Mouse (Mus musculus): ENCODE measurements around the gene Trim63.
"Not testable (repeated sequence)": the region's sequence is repeated elsewhere in the genome, so short reads cannot be mapped to it uniquely, and the experiment has no call there.

The Trim63 gene

GRCm38 (mm10) chr4:134298626-134299497 lies 16.1 kb upstream of the Trim63 start:
- DNase-seq (ENCODE audit: low spot score): no peak

DNA sequence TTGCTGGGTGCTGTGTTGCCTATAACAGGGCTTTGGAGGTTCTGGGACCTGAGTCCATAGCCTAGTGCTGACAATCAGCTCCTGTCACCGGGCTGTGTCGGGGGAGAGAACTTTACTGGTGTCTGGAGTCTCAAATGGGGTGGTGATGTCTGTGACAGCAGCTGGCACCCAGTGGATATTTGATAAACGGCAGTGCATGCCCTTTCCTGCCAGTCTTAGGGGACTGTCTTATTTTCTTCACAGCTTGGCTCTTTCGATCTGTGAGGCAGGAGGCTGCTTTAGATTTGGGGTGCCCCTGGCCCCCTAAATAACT lies 15.5 kb upstream of the Trim63 start:
- no peak for DNase-seq (ENCODE audit: low spot score)

DNA sequence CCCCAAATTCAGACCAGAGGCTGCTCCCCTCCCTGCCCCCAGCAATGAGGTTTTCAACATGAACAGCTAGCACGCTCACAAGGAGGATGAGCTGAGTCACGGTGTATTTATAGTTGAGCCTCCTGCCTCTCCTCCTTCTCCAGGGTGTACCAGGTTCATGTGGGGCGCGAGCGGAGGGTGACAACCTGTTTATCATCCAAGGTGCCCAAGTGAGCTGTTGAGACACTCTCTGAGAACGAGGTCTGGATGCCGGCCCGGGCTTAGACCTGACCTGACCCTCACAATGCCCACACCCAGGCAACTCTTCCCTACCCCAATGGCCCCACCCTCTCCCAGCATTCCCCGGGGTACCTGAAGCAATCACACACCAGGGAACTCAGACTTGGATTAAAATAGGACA lies 14.6 kb upstream of the Trim63 start:
- DNase-seq (ENCODE audit: low spot score): no peak

DNA sequence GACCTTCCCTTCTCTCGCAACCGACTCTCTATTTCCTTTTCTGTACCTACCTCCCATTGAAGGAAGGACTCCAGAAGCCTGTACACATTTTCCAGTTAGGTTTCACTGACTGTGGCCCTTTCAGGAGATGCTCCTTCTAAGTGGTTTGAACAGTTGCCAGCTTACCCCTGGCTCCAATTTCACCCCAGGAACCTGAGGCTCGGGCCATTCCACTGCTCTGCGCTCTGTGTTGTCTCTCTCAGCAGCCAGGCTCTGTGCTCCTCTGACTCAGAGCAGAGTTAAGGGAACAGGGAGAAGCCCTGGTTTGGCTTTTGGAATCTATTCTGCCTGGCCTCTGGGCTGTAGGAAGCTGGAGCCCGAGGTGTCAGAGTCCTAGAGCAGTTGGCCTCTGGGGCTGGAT lies 12.8 kb upstream of the Trim63 start:
- no peak for DNase-seq (ENCODE audit: low spot score)

GRCm38 (mm10) chr4:134306963-134307362 lies 8.0 kb upstream of the Trim63 start:
- no peak for DNase-seq (ENCODE audit: low spot score)

- DNase-seq (ENCODE audit: low spot score): peak; percentile 86
Observed at GRCm38 (mm10) chr4:134307367-134308072, 7.4 kb upstream of the Trim63 start.

DNA sequence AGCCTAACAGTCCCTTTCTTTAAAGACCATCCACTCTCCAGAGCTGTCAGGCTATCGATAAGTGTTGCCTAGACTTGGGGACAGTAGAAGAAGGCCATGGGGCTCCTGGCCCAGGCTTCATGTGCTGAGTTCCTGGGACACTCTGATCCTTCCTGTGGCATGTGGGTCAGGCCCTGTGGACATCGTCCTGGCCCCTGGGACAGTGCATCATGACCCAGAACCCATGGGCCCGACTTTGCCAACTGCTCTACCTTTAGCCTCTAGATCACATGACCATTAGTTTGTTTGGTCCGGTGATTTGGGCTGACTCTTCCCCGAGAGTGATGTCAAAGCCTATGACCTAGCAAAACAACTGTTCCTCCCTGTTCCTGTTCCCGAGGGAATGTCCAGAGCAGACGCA lies 4.8 kb upstream of the Trim63 start:
- no peak for DNase-seq (ENCODE audit: low spot score)

DNA sequence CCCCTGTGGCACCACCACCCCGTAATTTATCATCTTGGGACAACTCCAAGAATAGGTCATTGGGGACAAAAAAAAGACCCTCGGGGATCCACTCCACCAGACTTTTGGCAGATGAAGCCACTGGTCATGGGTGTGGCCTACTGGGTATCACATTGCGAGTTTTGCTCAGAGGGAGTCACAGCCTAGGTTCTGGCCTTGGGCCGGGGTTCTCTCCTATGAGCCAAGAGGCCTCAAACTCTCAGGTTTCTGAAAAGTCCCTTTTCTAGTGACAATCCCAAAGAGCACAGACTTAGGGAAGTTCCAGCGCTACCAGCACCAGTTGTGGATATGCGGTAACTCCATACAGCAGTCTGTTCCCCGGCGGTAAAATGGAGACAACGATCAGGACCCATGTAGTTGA lies 4.3 kb upstream of the Trim63 start:
- no peak for DNase-seq (ENCODE audit: low spot score)

GRCm38 (mm10) chr4:134311784-134312183 lies 3.1 kb upstream of the Trim63 start:
- no peak for DNase-seq (ENCODE audit: low spot score)

DNA sequence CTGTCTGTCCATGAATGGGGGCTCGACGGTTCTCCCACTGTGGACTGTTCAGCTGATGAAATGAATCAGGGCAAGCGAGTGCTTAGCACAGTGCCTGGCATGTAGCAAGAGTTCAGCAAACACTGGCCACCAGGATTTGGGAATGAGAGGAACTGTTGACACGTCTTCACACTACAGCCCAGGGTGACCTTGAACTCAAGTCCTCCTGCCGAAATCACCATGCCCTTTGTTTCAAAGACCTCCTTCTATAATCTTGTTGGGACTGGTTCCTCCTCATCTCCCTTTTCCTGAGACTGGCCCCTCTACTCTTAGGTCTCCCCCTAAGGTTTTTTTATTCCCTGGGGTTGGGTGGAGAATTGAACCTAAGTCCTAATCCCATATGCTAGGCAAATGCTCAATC lies 2.6 kb upstream of the Trim63 start:
- DNase-seq (ENCODE audit: low spot score): no peak

- DNase-seq (ENCODE audit: low spot score): no peak
Observed at GRCm38 (mm10) chr4:134312901-134313300, 2.0 kb upstream of the Trim63 start.

DNA sequence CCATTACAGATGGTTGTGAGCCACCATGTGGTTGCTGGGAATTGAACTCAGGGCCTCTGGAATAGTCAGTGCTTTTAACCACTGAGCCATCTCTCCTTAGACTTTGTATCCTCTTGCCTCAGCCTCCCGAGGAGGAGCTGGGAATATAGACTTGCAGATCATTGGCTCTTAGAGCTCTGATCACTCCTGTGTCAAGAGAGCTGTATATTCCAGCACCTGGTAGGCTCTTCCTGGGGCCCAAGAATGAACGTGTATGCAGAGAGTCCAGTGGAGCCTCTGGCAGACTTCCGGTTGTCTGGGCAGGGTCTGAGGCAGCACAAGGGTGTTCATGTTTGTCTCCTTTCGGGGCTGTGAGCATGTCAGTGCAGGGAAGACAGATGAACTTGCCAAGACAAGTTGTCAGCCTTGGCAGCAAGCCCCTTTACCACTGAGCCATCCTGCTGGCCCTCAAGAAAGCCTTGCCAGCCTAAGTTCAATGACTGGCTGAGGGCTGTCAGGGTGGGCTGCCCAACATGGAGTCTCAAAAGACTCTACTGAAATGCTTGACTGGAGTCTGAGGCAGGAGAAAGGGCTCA lies 752 bp upstream of the Trim63 start:
- no peak for DNase-seq (ENCODE audit: low spot score)

GRCm38 (mm10) chr4:134315470-134315869 lies 550 bp downstream of the Trim63 start:
- DNase-seq (ENCODE audit: low spot score): no peak

GRCm38 (mm10) chr4:134316390-134316789 lies 1.5 kb downstream of the Trim63 start:
- DNase-seq (ENCODE audit: low spot score): no peak

DNA sequence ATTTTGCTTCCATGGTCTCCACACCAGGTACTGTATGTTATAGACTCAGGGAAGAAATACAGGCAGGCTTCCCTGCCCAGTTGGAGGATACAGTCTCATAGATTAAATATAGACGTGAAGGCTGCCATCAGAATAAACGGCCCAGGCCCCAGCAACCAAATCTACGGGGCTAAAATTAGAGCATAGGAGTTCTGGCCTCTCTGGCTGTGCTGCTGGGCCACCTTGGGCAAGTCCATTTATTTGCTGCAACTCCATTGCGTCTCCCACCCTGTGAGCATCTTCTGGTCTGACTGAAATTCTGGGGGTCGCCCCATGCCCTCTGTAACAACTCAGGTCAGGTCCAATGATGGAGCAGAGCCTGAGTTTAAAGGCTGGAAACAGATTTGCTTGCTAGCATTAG lies 4.2 kb downstream of the Trim63 start:
- DNase-seq (ENCODE audit: low spot score): no peak

DNA sequence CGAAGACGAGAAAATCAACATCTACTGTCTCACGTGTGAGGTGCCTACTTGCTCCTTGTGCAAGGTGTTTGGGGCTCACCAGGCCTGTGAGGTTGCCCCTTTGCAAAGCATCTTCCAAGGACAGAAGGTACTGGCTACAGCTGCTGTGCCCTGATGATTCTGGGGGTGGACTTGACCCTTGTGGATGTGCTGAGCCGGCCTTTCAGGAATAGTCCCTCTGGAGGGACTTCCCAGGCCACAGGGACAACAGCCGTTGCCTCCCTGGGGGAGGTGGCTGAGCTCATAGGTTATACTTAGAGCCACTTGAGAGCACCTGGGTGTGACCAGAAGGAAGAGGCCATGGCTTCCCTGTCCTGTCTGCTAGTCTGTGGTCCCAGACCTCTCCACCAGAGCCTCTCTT lies 4.8 kb downstream of the Trim63 start:
- no peak for DNase-seq (ENCODE audit: low spot score)

DNA sequence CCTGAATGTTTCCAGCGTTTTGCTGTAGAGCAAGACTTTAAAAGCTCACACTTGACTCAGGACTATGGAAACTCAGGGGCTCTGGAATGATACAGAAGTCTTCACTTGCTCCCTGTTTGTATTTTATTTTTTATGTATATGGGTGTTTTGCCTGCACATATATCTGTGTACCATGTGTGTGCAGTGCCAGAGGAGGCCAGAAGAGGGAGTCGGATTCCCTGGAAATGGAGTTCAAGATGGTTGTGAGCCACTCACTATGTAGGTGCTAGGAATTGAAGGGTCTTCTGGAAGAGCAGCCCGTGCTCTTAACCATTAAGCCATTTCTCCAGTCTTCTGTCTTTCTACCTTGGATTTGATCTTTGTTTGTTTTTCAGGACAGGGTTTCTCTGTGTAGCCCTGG lies 6.6 kb downstream of the Trim63 start:
- DNase-seq (ENCODE audit: low spot score): no peak

DNA sequence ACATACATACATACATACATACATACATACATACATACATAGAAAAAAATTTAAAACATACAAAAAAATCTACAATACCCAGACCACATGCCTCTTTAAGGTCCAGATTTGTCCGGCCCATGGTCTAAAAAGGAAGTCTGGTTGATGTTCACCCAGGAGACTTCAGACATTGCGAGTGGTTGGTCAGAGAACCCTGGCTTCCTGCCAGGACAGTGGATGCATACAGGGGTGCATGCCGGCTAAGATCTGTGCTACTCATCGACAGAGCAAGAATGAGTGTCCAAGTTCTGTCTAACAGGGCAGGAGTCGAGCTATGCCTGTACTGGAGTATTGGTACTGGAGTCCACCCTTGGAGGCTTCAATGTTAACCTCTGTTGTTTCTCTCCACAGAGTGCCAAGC lies 9.7 kb downstream of the Trim63 start:
- DNase-seq (ENCODE audit: low spot score): peak; percentile 70

GRCm38 (mm10) chr4:134326859-134327530 lies 12.1 kb downstream of the Trim63 start:
- no peak for DNase-seq (ENCODE audit: low spot score)

DNA sequence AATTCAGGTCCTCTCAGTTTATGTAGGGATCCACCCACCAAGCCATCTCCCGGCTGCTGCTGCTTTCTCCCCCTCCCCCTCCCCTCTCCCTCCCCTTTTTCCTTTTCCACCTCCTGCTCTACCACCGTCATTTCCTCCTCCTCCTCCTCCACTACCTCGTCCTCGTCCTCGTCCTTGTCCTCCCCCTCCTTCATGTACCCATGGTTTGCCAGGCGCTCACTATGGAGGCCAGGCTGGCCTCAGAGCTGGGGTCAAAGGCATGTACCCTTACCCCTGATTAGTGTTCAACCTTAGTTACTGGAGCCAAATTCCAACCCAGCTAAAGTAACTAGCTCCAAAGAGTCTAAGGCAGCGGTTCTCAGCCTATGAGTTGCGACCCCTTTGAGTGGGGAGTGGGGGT lies 13.2 kb downstream of the Trim63 start:
- DNase-seq (ENCODE audit: low spot score): no peak

DNA sequence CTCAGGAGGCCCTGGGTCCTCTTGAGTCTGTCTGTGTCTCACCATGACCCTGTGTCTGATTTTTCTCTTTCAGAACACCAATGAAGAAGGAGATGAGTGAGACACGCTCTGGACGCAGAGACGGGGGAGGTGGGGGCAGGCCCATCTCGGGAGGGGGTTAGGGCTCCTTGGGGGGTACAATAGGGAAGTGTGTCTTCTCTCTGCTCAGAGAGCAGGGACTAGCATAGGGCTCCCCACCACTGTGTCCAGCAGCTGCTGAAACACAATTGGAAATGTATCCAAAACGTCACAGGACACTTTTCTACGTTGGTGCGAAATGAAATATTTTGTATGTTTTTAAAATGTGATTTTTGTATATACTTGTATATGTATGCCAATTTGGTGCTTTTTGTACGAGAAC lies 13.9 kb downstream of the Trim63 start:
- DNase-seq (ENCODE audit: low spot score): no peak

- DNase-seq (ENCODE audit: low spot score): no peak
Observed at GRCm38 (mm10) chr4:134330281-134330680, 15.4 kb downstream of the Trim63 start.

- DNase-seq (ENCODE audit: low spot score): not testable (repeated sequence)
Observed at GRCm38 (mm10) chr4:134341231-134341630, 26.3 kb downstream of the Trim63 start.

Measured in MN1 (cell line).